In genomic region chr17:31037331-31037730, GRCm38 (mm10) we compare ENCODE assay signal across 10 mouse cellular contexts.
"Had no signal": no experiment of that assay in that cellular context is flagged by ENCODE, and none has a peak within 500 bp of the region (broad histone marks: within the 10 kb centered on the region; RNA-seq: fewer than 3 reads in every experiment).

No protein-coding gene starts in this region.

- H3K27me3 ChIP-seq: liver, embryonic 13.5 days; midbrain, embryonic 12.5 days had no signal

- H3K36me3 ChIP-seq: liver, embryonic 13.5 days; midbrain, embryonic 12.5 days had no signal

- H3K27ac ChIP-seq: liver, embryonic 13.5 days; midbrain, embryonic 12.5 days; stomach, postnatal 0 days had no signal

- H3K4me2 ChIP-seq: liver, embryonic 13.5 days; midbrain, embryonic 12.5 days had no signal

- DNase-seq: kidney, adult 18-20 months; kidney, postnatal 10 days; kidney, postnatal 4 days; liver; liver, embryonic 13.5 days; lung, adult 18-20 months; right cerebral cortex, postnatal 14 days; thymus, postnatal 4 days had no signal

- H3K9ac ChIP-seq: liver, embryonic 13.5 days; midbrain, embryonic 12.5 days had no signal

- H3K9me3 ChIP-seq: midbrain, embryonic 12.5 days had no signal

- H3K4me3 ChIP-seq: liver, embryonic 13.5 days; midbrain, embryonic 12.5 days had no signal
